Mouse (Mus musculus) limb, embryonic 11.5 days (tissue): ENCODE measurements at regions not wholly inside any gene's neighbourhood (a gene's known extent, or its start where the extent isn't known, plus 50 kb on each side); places are given as distances from the start of the nearest gene placed in this dataset.

Experiments used
- ATAC-seq: fragments of 200-750 bp; cut with Nextera tagmentation; 2 replicates; pipeline ENCODE4 v1.8.0; 2017; ENCODE audit warnings: low read depth; ENCODE audit not compliant: insufficient number of reproducible peaks, low FRiP score, low TSS enrichment
- DNase-seq: peaks from one replicate; pipeline ENCODE4 v3.0.0-alpha.2; 2015; ENCODE audit warnings: low spot score
- H3K27ac ChIP-seq: fragments of 300-500 bp; sonication (generic); replicated peaks from 2 replicates; pipeline ENCODE4 v1.5.1; 2014; ENCODE audit warnings: low read depth, mild to moderate bottlenecking, low read length
- H3K27me3 ChIP-seq: fragments of 300-500 bp; sonication (generic); 2 replicates; pipeline ENCODE4 v1.6.1; 2014; ENCODE audit warnings: mild to moderate bottlenecking, low read length, mixed read lengths; ENCODE audit not compliant: control insufficient read depth, insufficient read depth
- H3K36me3 ChIP-seq: fragments of 300-500 bp; sonication (generic); 2 replicates; pipeline ENCODE4 v1.6.1; 2014; ENCODE audit warnings: mild to moderate bottlenecking, low read length, moderate library complexity, mixed read lengths; ENCODE audit not compliant: control insufficient read depth, insufficient read depth
- H3K4me1 ChIP-seq: fragments of 300-500 bp; sonication (generic); 2 replicates; pipeline ENCODE4 v1.6.1; 2014; ENCODE audit warnings: low read length, mixed read lengths; ENCODE audit not compliant: control insufficient read depth, insufficient read depth
- H3K4me2 ChIP-seq: fragments of 300-500 bp; sonication (generic); 2 replicates; pipeline ENCODE4 v1.6.1; 2014; ENCODE audit warnings: low read depth, mild to moderate bottlenecking, moderate library complexity; ENCODE audit not compliant: severe bottlenecking
- H3K4me3 ChIP-seq: fragments of 300-500 bp; sonication (generic); 2 replicates; pipeline ENCODE4 v1.5.1; 2014; ENCODE audit warnings: low read depth, low read length
- H3K9ac ChIP-seq: fragments of 300-500 bp; sonication (generic); 2 replicates; pipeline ENCODE4 v1.6.1; 2014; ENCODE audit warnings: mild to moderate bottlenecking, low read length
- H3K9me3 ChIP-seq: fragments of 300-500 bp; sonication (generic); 2 replicates; pipeline ENCODE4 v1.6.1; 2016; ENCODE audit warnings: low read length; ENCODE audit not compliant: control insufficient read depth
- WGBS: fragments of 180-500 bp; shearing (Covaris S2); extraction: QIAGEN DNeasy Blood & Tissue Kit; methylation state at CpG from one replicate; pipeline ENCODE4 v1.1.7; 2014; 5-methylcytosine and 5-hydroxymethylcytosine counted together

GRCm38 (mm10) chr9:47471767-47472420, 58.1 kb upstream of the Cadm1 start:
- no peaks in the 10 kb centered on the region for H3K36me3 ChIP-seq
- 70% methylated on average over 10 of the region's 10 CpGs for WGBS

GRCm38 (mm10) chr9:47473776-47474365, 56.1 kb upstream of the Cadm1 start:
- Histone ChIP-seq H3K4me1 (no peaks in the 10 kb centered on the region), H3K27me3 (no peaks in the 10 kb centered on the region), H3K4me3 (no peak overlapping the region), H3K36me3 (no peaks in the 10 kb centered on the region), H3K27ac (no peak overlapping the region), H3K4me2 (no peak overlapping the region), H3K9me3 (no peaks in the 10 kb centered on the region), H3K9ac (no peak overlapping the region)
- no peak for DNase-seq
- 89% methylated on average over 5 of the region's 5 CpGs for WGBS
- no peak for ATAC-seq

More at GRCm38 (mm10) chr9:47471767-47472420, 58.1 kb upstream of the Cadm1 start:
- Histone ChIP-seq H3K4me3 (no peak overlapping the region), H3K27ac (no peak overlapping the region), H3K27me3 (no peaks in the 10 kb centered on the region), H3K9ac (no peak overlapping the region), H3K9me3 (no peaks in the 10 kb centered on the region), H3K4me1 (no peaks in the 10 kb centered on the region), H3K4me2 (no peak overlapping the region)
- no peak for DNase-seq
- ATAC-seq: no peak

- H3K4me3 ChIP-seq: no peak overlapping the region
- no peaks in the 10 kb centered on the region for H3K36me3 ChIP-seq
- no peak overlapping the region for H3K9ac ChIP-seq
- ATAC-seq (no peak), DNase-seq (no peak)
- H3K4me2 ChIP-seq: no peak overlapping the region
- no peaks in the 10 kb centered on the region for H3K27me3 ChIP-seq
- no peaks in the 10 kb centered on the region for H3K9me3 ChIP-seq
- WGBS: 23% methylated on average over 5 of the region's 5 CpGs
- H3K27ac ChIP-seq: no peak overlapping the region
- no peaks in the 10 kb centered on the region for H3K4me1 ChIP-seq
Measured at GRCm38 (mm10) chr9:47474776-47475175, 55.2 kb upstream of the Cadm1 start.

GRCm38 (mm10) chr9:47477889-47478288, 52.1 kb upstream of the Cadm1 start:
- WGBS: 86% methylated on average over 2 of the region's 2 CpGs
- no peak overlapping the region for H3K9ac ChIP-seq
- H3K4me2 ChIP-seq: no peak overlapping the region
- no peaks in the 10 kb centered on the region for H3K4me1 ChIP-seq
- no peak overlapping the region for H3K4me3 ChIP-seq
- no peaks in the 10 kb centered on the region for H3K36me3 ChIP-seq
- H3K27me3 ChIP-seq: no peaks in the 10 kb centered on the region
- no peak overlapping the region for H3K27ac ChIP-seq
- DNase-seq (no peak), ATAC-seq (no peak)
- no peaks in the 10 kb centered on the region for H3K9me3 ChIP-seq
